Mouse (Mus musculus): ENCODE data around the gene Prkce. TPM values are rescaled to one million over a fixed set of nuclear protein-coding genes. Genes with fewer than 3 reads are reported as not detected.

Gene Prkce
- polyA plus RNA-seq, 1 experiment from 2014 or later = 42.6 TPM

DNA sequence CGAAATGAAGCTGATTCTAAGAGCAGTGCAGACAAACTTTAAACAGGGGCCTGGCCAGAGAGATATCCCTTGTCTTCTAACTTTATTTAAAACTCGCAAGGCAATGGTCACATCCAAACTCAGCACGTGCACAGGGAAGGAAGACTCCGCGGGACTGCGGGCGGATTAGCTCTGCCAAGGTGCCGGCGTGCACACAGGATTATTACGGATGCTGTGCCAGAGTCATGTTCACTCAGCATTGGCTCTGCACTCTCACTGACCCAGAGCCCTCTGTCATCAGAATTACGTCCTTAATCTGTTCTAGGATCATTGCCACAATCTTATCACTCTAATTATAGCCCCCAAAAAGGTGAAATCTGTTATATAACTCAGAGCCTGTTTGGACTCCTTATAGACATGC is 353.7 kb downstream of the Prkce start:
- 87% methylated on average over 11 of the region's 11 CpGs for WGBS
- H3K4me1 ChIP-seq = no peaks in the 10 kb centered on the region
- H3K9ac ChIP-seq (replicated peaks) = no peak overlapping the region
- H3K27me3 ChIP-seq = no peaks in the 10 kb centered on the region
- H3K4me2 ChIP-seq (replicated peaks) = no peak overlapping the region
- H3K36me3 ChIP-seq = no peaks in the 10 kb centered on the region
- no peaks in the 10 kb centered on the region for H3K9me3 ChIP-seq
- H3K27ac ChIP-seq (replicated peaks) = no peak overlapping the region
- ATAC-seq (replicated peaks) = no peak
- no peak overlapping the region for H3K4me3 ChIP-seq

DNA sequence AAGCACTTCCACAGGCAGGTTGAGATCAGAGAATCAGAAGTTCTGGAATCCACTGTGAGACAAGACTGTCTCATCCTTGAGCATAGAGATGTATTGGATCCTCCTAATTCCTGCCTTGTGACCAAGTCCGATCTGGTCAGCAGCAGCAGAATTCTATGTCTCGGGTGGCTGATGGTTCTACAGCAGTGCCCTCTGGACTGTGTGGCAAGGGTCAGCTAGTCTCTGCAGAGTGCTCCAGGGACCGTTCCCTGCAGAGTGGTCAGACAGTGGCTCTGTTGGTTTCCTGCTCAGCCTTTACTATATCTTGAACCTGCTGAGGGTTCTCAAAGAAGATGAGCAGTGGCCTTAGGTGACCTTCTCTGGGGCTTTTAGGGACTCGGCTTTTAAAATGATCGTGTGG is 355.1 kb downstream of the Prkce start:
- Histone ChIP-seq H3K4me2 (replicated peaks) (no peak overlapping the region), H3K27ac (replicated peaks) (no peak overlapping the region), H3K36me3 (no peaks in the 10 kb centered on the region), H3K4me1 (no peaks in the 10 kb centered on the region), H3K4me3 (no peak overlapping the region), H3K27me3 (no peaks in the 10 kb centered on the region), H3K9me3 (no peaks in the 10 kb centered on the region), H3K9ac (replicated peaks) (no peak overlapping the region)
- 96% methylated on average over 5 of the region's 5 CpGs for WGBS
- no peak for ATAC-seq (replicated peaks)

DNA sequence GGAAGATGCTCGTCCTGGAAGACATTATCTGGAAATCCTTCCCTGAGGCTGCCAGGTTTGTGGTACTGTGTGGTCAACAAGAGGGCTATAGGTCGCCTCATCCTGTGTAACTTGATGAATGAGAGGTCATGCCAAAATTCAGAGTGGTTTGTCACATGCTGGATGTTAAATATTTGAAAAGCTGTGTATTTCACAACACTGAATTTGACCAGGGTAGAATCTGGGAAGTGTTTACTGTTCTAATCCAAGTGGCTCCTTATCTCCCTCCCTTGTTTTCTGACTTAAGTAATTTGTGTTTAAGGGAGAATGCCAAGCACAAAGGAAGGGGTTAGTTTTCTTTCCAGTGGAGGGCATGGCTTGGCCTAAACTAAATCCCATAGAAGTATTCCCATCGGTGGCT is 355.8 kb downstream of the Prkce start:
- WGBS = 82% methylated on average over 3 of the region's 3 CpGs
- Histone ChIP-seq H3K4me3 (no peak overlapping the region), H3K9ac (replicated peaks) (no peak overlapping the region), H3K4me2 (replicated peaks) (no peak overlapping the region), H3K9me3 (no peaks in the 10 kb centered on the region), H3K36me3 (no peaks in the 10 kb centered on the region), H3K27me3 (no peaks in the 10 kb centered on the region), H3K4me1 (no peaks in the 10 kb centered on the region), H3K27ac (replicated peaks) (no peak overlapping the region)
- no peak for ATAC-seq (replicated peaks)

DNA sequence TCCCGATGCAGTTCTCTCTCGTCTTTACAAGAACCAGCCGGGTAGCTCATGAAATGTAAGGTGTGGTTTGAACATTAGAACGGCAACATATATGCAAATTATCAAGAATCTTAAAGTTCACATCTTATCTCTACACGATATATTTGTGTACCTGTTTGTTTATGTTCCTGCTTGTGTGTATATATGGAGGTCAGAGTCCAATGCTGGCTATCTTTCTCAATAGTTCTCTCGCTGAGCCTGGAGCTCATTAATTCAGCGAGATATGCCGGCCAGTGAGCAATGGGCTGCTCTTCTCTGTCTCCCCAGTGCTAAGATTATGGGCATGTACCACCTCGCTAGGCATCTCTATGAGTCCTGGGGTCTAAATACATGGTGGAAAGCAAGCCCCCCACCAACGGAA is 356.3 kb downstream of the Prkce start:
- Histone ChIP-seq H3K4me1 (no peaks in the 10 kb centered on the region), H3K27ac (replicated peaks) (no peak overlapping the region), H3K27me3 (no peaks in the 10 kb centered on the region), H3K4me2 (replicated peaks) (no peak overlapping the region), H3K36me3 (no peaks in the 10 kb centered on the region), H3K4me3 (no peak overlapping the region), H3K9ac (replicated peaks) (no peak overlapping the region), H3K9me3 (no peaks in the 10 kb centered on the region)
- ATAC-seq (replicated peaks) = no peak
- 94% methylated on average over 10 of the region's 10 CpGs for WGBS

DNA sequence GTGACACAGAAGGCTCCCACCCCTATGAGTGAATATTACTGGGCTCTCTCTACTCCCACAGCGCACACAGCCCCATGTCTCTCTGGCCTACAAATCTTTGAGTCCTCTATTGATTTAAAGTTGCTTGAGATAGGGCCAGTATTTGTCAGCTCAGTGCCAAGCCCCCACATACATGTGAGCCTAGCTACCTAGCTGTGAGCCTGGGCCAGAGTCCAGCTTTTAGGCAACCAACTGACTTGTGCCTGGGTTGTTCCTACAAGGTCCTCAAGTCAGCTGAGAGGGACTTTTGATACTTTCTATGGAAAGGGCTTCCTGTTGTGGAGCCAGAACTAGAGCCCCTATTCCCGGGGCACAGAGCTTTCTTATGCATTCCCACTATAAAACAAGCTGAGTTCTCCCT is 357.5 kb downstream of the Prkce start:
- no peak for ATAC-seq (replicated peaks)
- H3K9me3 ChIP-seq = no peaks in the 10 kb centered on the region
- H3K9ac ChIP-seq (replicated peaks) = no peak overlapping the region
- no peaks in the 10 kb centered on the region for H3K4me1 ChIP-seq
- H3K36me3 ChIP-seq = no peaks in the 10 kb centered on the region
- no peak overlapping the region for H3K27ac ChIP-seq (replicated peaks)
- no peak overlapping the region for H3K4me3 ChIP-seq
- no peak overlapping the region for H3K4me2 ChIP-seq (replicated peaks)
- 90% methylated on average over 2 of the region's 2 CpGs for WGBS
- H3K27me3 ChIP-seq = no peaks in the 10 kb centered on the region

DNA sequence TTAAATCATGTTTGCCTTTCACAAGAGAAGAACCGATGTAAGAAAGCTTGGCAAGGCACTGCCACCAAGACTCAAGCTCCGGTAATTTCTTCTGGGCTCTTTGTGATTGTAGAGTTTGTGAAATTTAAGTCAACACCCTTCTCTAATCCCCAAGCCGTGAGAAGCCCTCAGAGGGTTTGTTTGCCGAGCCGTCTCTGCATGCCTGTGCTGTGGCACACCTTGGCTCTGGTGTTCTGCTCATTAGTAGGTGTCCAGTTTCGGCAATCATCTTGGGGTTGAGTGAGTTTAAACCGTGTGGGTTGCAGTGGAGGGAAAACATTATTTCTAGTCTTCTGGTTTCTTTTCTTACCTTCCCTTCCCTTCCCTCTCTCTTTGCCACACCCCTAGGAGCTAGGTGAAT is 358.4 kb downstream of the Prkce start:
- no peak overlapping the region for H3K4me3 ChIP-seq
- H3K36me3 ChIP-seq = no peaks in the 10 kb centered on the region
- H3K27me3 ChIP-seq = no peaks in the 10 kb centered on the region
- no peak overlapping the region for H3K9ac ChIP-seq (replicated peaks)
- no peaks in the 10 kb centered on the region for H3K9me3 ChIP-seq
- no peak overlapping the region for H3K27ac ChIP-seq (replicated peaks)
- ATAC-seq (replicated peaks) = no peak
- no peaks in the 10 kb centered on the region for H3K4me1 ChIP-seq
- 87% methylated on average over 7 of the region's 7 CpGs for WGBS
- no peak overlapping the region for H3K4me2 ChIP-seq (replicated peaks)

DNA sequence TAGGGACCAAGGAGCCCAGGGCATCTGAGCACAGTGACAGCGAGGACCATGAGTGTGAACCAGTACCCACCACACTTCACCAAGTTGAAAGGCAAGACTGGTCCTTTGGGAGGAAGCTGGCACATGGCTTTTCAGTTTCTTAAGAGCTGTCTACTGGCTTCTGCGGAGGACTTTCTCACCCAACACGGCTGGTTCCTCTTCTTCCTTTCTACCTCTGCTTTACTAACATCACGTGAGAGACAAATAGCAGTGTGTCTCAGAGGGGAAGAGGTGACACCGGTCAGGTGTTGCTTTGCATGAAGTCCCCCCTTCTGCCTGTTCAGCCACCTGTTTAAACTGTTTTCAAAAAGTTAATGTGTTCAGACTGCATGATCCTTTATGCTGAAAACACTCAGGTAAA is 359.7 kb downstream of the Prkce start:
- H3K36me3 ChIP-seq = no peaks in the 10 kb centered on the region
- no peak overlapping the region for H3K9ac ChIP-seq (replicated peaks)
- no peak overlapping the region for H3K27ac ChIP-seq (replicated peaks)
- no peaks in the 10 kb centered on the region for H3K9me3 ChIP-seq
- whole genome bisulfite sequencing = 92% methylated on average over 5 of the region's 5 CpGs
- no peaks in the 10 kb centered on the region for H3K27me3 ChIP-seq
- H3K4me2 ChIP-seq (replicated peaks) = no peak overlapping the region
- no peaks in the 10 kb centered on the region for H3K4me1 ChIP-seq
- H3K4me3 ChIP-seq = no peak overlapping the region
- ATAC-seq (replicated peaks) = no peak

DNA sequence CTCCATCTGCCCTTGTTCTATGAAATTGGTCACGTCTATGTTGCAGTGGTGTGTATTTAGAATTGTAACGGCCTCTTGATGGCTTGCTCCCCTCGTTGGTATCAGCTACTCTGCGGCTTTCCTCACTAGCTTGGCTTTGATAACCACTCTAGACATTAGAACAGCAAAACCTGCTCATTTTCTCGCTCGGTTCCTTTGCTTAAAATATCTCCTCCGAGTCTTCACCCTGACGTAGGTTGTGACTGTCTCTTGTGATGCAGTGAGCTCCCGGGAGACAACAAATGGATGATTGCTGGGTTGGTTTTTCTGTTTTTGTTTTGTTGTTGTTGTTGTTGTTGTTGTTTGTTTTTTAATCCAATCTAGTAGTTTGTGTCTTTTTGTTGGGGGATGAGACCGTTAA is 361.4 kb downstream of the Prkce start:
- Histone ChIP-seq H3K4me1 (no peaks in the 10 kb centered on the region), H3K27ac (replicated peaks) (no peak overlapping the region), H3K4me3 (no peak overlapping the region), H3K4me2 (replicated peaks) (no peak overlapping the region), H3K36me3 (no peaks in the 10 kb centered on the region), H3K9me3 (no peaks in the 10 kb centered on the region), H3K9ac (replicated peaks) (no peak overlapping the region), H3K27me3 (no peaks in the 10 kb centered on the region)
- no peak for ATAC-seq (replicated peaks)
- 89% methylated on average over 10 of the region's 10 CpGs for WGBS

DNA sequence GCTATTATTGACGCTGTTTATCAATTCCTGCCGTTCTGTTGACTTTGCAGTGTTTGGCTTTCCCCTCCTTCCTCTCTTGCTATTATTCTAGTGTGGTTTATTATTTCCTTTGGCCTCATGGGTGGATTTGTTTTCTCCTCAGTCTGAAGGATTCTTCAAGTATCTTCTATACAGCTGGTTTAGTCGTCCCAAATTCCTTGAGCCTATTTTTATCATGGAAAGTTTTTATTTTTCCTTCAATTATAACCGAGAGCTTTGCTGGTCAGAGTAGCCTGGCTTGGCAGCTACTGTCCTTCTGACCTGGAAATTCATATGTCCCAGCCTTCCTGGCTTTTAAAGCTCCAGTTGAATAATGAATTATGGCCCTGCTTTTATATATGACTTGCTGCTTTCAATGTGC is 361.8 kb downstream of the Prkce start:
- H3K9me3 ChIP-seq = no peaks in the 10 kb centered on the region
- WGBS = 87% methylated on average over 4 of the region's 4 CpGs
- no peaks in the 10 kb centered on the region for H3K27me3 ChIP-seq
- no peak overlapping the region for H3K4me2 ChIP-seq (replicated peaks)
- H3K36me3 ChIP-seq = no peaks in the 10 kb centered on the region
- no peak overlapping the region for H3K4me3 ChIP-seq
- no peak overlapping the region for H3K27ac ChIP-seq (replicated peaks)
- no peaks in the 10 kb centered on the region for H3K4me1 ChIP-seq
- no peak for ATAC-seq (replicated peaks)
- no peak overlapping the region for H3K9ac ChIP-seq (replicated peaks)

DNA sequence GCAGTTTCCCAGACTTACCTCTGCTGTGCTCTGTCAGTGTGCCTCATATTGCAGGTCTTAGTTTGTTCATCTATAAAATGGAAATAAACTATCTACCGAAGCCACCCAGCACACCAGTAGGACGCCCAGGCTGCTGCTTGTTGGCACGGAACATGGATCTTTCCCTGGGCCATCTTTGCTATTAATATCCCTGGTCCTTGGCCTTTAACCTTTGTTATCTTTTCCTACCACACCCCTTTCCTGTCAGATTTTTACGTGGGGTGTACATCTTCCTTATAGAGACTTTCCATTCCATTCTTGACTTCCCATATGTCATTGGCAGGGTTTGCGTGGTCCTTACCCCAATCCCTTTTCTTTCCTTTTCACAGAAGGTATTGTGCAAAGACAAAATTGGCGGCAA is 363.6 kb downstream of the Prkce start:
- Histone ChIP-seq H3K9ac (replicated peaks) (no peak overlapping the region), H3K4me2 (replicated peaks) (no peak overlapping the region), H3K27ac (replicated peaks) (no peak overlapping the region), H3K4me3 (no peak overlapping the region), H3K9me3 (no peaks in the 10 kb centered on the region), H3K27me3 (no peaks in the 10 kb centered on the region), H3K4me1 (no peaks in the 10 kb centered on the region), H3K36me3 (no peaks in the 10 kb centered on the region)
- WGBS = 90% methylated on average over 6 of the region's 6 CpGs
- no peak for ATAC-seq (replicated peaks)

DNA sequence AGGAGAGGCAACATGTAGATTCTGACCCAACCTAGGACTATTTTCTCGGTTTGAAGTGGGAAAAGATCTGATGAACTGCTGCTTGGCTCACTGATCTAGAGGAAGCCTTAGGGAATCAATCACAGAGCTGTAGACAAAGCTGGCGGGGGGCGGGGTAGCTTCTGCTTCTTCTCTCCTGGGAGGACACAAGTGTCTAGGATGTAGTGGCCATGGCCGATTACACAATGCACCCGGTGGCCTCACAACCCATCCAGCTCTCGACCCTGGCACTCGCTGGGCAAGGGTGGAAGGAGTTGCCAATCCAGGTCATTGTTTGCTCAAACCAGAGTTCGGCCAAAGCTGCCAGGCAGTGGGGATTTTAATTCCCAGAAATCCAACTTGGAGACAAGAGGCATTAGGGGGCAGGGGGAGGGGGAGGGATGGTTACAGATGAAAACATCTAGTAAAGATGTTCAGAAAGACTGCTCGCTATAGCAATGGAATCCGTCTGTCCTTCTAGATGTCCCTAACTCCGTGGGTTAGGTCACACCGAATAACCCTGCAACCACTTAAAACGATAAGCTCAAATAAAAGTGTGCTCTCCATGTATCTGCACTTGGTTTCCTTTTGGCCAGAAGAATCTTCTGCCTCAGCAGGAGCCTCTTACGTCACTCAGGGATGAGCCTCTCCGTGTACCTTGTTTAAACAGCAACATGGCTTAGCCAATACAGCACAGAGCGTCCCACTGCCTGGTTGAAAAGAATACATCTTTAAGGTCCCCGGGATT is 365.4 kb downstream of the Prkce start:
- Histone ChIP-seq H3K27ac (replicated peaks) (no peak overlapping the region), H3K4me1 (no peaks in the 10 kb centered on the region), H3K4me3 (no peak overlapping the region), H3K9ac (replicated peaks) (no peak overlapping the region), H3K27me3 (no peaks in the 10 kb centered on the region), H3K36me3 (no peaks in the 10 kb centered on the region), H3K9me3 (no peaks in the 10 kb centered on the region), H3K4me2 (replicated peaks) (no peak overlapping the region)
- ATAC-seq (replicated peaks) = no peak
- 78% methylated on average over 17 of the region's 17 CpGs for WGBS

DNA sequence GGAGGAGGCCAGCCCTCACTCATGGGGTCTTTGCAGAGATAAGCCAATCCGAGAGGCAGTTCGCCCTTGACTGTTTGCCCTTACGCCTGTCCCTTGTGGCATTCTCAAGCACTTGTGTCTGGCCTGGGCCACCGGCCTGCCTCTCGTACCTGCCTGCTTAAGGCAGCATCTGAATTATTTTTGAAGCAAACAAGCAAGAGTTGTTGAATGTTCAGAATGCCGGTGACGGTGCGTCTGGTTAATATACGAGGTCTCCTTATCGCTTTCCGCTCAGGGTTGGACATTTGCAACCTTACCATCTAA is 365.9 kb downstream of the Prkce start:
- Histone ChIP-seq H3K9me3 (no peaks in the 10 kb centered on the region), H3K27me3 (no peaks in the 10 kb centered on the region), H3K9ac (replicated peaks) (no peak overlapping the region), H3K36me3 (no peaks in the 10 kb centered on the region), H3K4me1 (no peaks in the 10 kb centered on the region), H3K4me2 (replicated peaks) (no peak overlapping the region), H3K27ac (replicated peaks) (no peak overlapping the region), H3K4me3 (no peak overlapping the region)
- 81% methylated on average over 11 of the region's 11 CpGs for WGBS
- ATAC-seq (replicated peaks) = no peak

DNA sequence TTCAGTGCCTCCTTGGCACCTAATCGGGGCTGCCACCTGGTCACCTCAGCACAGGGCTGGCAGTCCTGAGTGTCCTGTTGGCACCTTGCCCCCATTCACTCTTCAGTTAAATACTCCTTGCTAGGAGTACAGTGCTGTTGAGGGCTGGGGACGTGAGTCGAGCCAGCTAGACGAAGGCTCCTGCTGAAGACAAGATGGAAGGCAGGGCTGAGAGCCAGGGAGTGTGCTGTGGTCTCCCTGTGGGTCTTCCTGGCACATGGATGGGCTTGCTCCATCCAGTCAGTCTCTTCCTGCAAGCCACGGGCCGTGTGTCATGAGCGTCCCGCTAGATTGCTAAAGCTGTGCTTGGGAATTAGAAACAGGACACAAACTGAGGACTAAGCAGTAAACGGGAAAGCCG is 367.5 kb downstream of the Prkce start:
- Histone ChIP-seq H3K4me2 (replicated peaks) (no peak overlapping the region), H3K27me3 (no peaks in the 10 kb centered on the region), H3K9ac (replicated peaks) (no peak overlapping the region), H3K4me3 (no peak overlapping the region), H3K27ac (replicated peaks) (no peak overlapping the region), H3K36me3 (no peaks in the 10 kb centered on the region), H3K9me3 (no peaks in the 10 kb centered on the region), H3K4me1 (no peaks in the 10 kb centered on the region)
- WGBS = 76% methylated on average over 10 of the region's 10 CpGs
- ATAC-seq (replicated peaks) = no peak; the same call in 1 of the 2 replicates

Data from forebrain, embryonic 15.5 days (tissue).